Mouse (Mus musculus) heart, adult 9 months (tissue): ENCODE data around the gene 4933407L21Rik.

Experiments used
- DNase-seq, 2 experiments: peaks; one replicate each; pipeline ENCODE4 v3.0.0; 2022; ENCODE audit warnings: low spot score in 2 of 2

Gene 4933407L21Rik

GRCm38 (mm10) chr1:85916830-85917450 lies 11.3 kb upstream of the 4933407L21Rik start:
- no peak for DNase-seq

GRCm38 (mm10) chr1:85919621-85920020 lies 8.7 kb upstream of the 4933407L21Rik start:
- no peak for DNase-seq

GRCm38 (mm10) chr1:85921725-85922124 lies 6.6 kb upstream of the 4933407L21Rik start:
- DNase-seq = no peak

- DNase-seq = no peak
Measured at GRCm38 (mm10) chr1:85922127-85922864, 6.0 kb upstream of the 4933407L21Rik start.

- DNase-seq = no peak
Measured at GRCm38 (mm10) chr1:85922865-85923211, 5.4 kb upstream of the 4933407L21Rik start.

GRCm38 (mm10) chr1:85925183-85925582 lies 3.1 kb upstream of the 4933407L21Rik start:
- no peak for DNase-seq

- no peak for DNase-seq
Measured at GRCm38 (mm10) chr1:85928688-85929065, 394 bp downstream of the 4933407L21Rik start.

- DNase-seq = no peak
Measured at GRCm38 (mm10) chr1:85929406-85929805, 1.1 kb downstream of the 4933407L21Rik start.

- no peak for DNase-seq
Measured at GRCm38 (mm10) chr1:85931170-85931569, 2.9 kb downstream of the 4933407L21Rik start.

GRCm38 (mm10) chr1:85933226-85933625 lies 4.9 kb downstream of the 4933407L21Rik start:
- no peak for DNase-seq

- no peak for DNase-seq
Measured at GRCm38 (mm10) chr1:85933631-85934465, 5.6 kb downstream of the 4933407L21Rik start.

- no peak for DNase-seq
Measured at GRCm38 (mm10) chr1:85934560-85934959, 6.3 kb downstream of the 4933407L21Rik start.

GRCm38 (mm10) chr1:85935148-85935852 lies 7.0 kb downstream of the 4933407L21Rik start:
- peak in 1 of 2 experiments; percentile 26 for DNase-seq

- no peak for DNase-seq
Measured at GRCm38 (mm10) chr1:85936265-85936664, 8.0 kb downstream of the 4933407L21Rik start.

- no peak for DNase-seq
Measured at GRCm38 (mm10) chr1:85937323-85937722, 9.0 kb downstream of the 4933407L21Rik start.

GRCm38 (mm10) chr1:85942318-85942717 lies 14.0 kb downstream of the 4933407L21Rik start:
- no peak for DNase-seq

- no peak for DNase-seq
Measured at GRCm38 (mm10) chr1:85949085-85949684, 20.9 kb downstream of the 4933407L21Rik start.

- no peak for DNase-seq
Measured at GRCm38 (mm10) chr1:85955150-85955549, 26.9 kb downstream of the 4933407L21Rik start.

GRCm38 (mm10) chr1:85957290-85957689 lies 29.0 kb downstream of the 4933407L21Rik start:
- no peak for DNase-seq

GRCm38 (mm10) chr1:85957942-85958619 lies 29.8 kb downstream of the 4933407L21Rik start:
- DNase-seq = no peak
